Mouse (Mus musculus) thymus, adult 2 months (tissue): ENCODE measurements at regions not wholly inside any gene's neighbourhood (a gene's known extent, or its start where the extent isn't known, plus 50 kb on each side); places are given as distances from the start of the nearest gene placed in this dataset.

Experiments used
- CTCF ChIP-seq: fragments of 200-500 bp; IDR thresholded peaks from 2 replicates; pipeline ENCODE4 v1.5.1; 2012; ENCODE audit warnings: mild to moderate bottlenecking, control low read depth, low read length, moderate library complexity, borderline replicate concordance; ENCODE audit not compliant: control insufficient read depth, poor library complexity, insufficient read depth; ENCODE audit errors: extremely low read depth
- POLR2A ChIP-seq: fragments of 200-500 bp; IDR thresholded peaks from 2 replicates; pipeline ENCODE4 v1.6.1; 2012; ENCODE audit warnings: mild to moderate bottlenecking, low read length, control low read depth, moderate library complexity; ENCODE audit not compliant: control insufficient read depth, poor library complexity, insufficient read depth; ENCODE audit errors: extremely low read depth

GRCm38 (mm10) chr11:112173585-112173984, 608.4 kb upstream of the Sox9 start:
- TF ChIP-seq CTCF, result no peak
- no peak for TF ChIP-seq POLR2A
